Mouse (Mus musculus): ENCODE results near the gene Ccnd3.

Gene Ccnd3

GRCm38 (mm10) chr17:47628851-47629676 is 124.2 kb downstream of the Ccnd3 start:
- DNase-seq, result peak; percentile 92

DNA sequence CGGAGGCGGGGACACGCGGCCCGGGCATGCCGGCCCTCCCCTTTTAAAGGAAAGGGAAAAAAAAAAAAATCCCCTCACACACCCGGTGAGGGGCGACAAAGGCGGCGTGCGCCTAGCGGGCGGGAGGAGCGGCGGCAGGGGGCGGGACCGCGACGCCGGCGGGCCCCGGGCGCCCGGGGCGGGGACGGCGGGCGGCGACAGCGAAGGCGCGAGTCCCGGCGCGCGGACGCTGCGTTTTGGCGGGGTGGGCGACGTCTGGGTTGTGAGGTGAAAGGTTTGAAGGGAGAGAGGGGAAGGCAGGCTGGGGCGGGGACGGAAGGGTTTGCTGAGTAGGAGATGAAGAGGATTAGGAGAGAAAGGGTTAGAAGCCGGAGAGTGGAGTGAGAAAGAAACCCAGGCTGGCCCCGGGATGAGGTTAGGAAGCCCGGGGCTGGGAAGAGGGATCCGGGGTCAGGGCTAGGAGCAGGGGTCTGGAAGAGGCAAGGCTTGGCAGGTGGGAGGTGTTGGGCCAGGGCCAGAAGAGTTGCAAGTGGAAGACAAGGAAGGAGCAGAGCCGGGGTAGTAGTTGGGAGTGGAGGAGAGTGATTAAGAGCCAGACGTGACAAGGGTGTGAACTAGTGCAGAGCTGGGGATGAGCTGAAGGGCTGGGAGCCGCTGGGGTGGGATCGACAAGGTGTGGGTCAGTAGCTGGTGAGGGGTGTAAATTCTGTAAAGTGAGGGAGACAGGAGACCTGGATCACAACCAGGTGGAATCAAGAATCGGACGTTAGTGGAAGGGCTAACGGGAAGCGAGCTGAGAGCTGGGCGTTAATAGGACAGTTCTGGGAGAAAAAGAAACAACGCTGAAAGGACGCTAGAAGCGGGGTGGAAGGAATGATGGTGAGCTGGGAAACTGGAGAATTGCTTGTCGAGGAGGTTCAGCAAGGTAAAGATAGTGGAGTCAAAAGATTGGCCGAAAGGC is 125.1 kb downstream of the Ccnd3 start:
- DNase-seq, result peak; percentile 61

GRCm38 (mm10) chr17:47630678-47631065 is 125.8 kb downstream of the Ccnd3 start, which contains the start of gene Usp49:
Usp49 (plus strand) TSS chr17:47630690.
- DNase-seq, result no peak

GRCm38 (mm10) chr17:47632181-47632840 is 127.5 kb downstream of the Ccnd3 start:
- no peak for DNase-seq

GRCm38 (mm10) chr17:47633999-47634770 is 129.3 kb downstream of the Ccnd3 start:
- DNase-seq, result no peak

- DNase-seq, result no peak
Measured at GRCm38 (mm10) chr17:47642992-47643391, 138.1 kb downstream of the Ccnd3 start.

DNA sequence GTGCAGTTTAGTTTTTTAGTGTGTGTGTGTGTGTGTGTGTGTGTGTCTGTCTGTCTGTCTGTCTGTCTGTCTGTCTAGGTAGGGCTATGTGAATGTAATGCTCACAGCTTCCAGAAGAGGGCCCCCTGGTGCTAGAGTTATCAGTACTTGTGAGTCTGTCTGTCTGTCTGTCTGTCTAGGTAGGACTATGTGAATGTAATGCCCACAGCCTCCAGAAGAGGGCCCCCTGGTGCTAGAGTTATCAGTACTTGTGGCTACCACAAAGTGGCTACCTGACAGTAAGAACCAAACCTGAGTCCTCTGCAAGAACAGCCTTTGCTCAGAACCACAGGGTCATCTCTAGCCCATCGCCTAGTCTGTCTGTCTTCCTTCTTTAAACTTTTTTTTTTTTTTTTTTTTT is 141.8 kb downstream of the Ccnd3 start:
- peak; percentile 10 for DNase-seq

DNA sequence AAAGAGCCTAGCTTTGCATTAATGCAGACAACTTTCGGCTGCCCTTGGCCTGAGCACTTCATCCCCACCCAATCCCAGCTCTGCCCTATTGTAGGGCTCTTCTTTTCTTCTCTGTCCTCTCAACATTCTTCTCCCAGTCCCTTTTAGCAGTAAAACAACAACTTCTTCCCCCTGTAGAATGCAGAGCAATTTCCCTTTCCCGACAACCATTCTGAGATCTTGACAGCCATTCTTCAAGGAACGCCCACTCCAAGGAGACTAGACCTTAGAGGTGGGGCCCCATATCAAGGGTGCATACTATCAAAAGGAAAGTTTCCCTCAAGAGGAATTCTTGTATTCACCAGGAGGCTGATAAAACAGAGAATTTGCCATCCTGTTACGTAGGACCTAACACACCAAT is 144.1 kb downstream of the Ccnd3 start:
- DNase-seq, result no peak
